Mouse (Mus musculus) hindlimb bud, embryonic 11.5 days (tissue): ENCODE measurements around the gene Rhof.
"Not testable (repeated sequence)": the region's sequence is repeated elsewhere in the genome, so short reads cannot be mapped to it uniquely, and the experiment has no call there.

ENCODE experiments used
- DNase-seq: peaks from one replicate; pipeline ENCODE4 v3.0.0-alpha.2; 2012; ENCODE audit warnings: low read depth, low spot score; ENCODE audit errors: extremely low spot score

Gene Rhof

GRCm38 (mm10) chr5:123068714-123069113 lies 63.8 kb downstream of the Rhof start:
- DNase-seq = no peak

GRCm38 (mm10) chr5:123068115-123068514 lies 64.4 kb downstream of the Rhof start, which contains the start of gene Tmem120b:
Gene Tmem120b, plus strand, starts transcription at chr5:123068415.
- DNase-seq = no peak

- no peak for DNase-seq
Measured at GRCm38 (mm10) chr5:123067395-123067995, 65.0 kb downstream of the Rhof start.

- no peak for DNase-seq
Measured at GRCm38 (mm10) chr5:123064207-123064606, 68.3 kb downstream of the Rhof start.

- no peak for DNase-seq
Measured at GRCm38 (mm10) chr5:123063141-123063540, 69.4 kb downstream of the Rhof start.

- DNase-seq = not testable (repeated sequence)
Measured at GRCm38 (mm10) chr5:123061402-123061749, 71.1 kb downstream of the Rhof start.

GRCm38 (mm10) chr5:123060706-123061401 lies 71.6 kb downstream of the Rhof start:
- DNase-seq = no peak

GRCm38 (mm10) chr5:123059757-123060520 lies 72.6 kb downstream of the Rhof start:
- DNase-seq = no peak

- DNase-seq = no peak
Measured at GRCm38 (mm10) chr5:123058251-123059102, 74.0 kb downstream of the Rhof start.

GRCm38 (mm10) chr5:123057366-123058250 lies 74.9 kb downstream of the Rhof start:
- peak; percentile 99 for DNase-seq
